Mouse (Mus musculus) spleen, adult 18-20 months (tissue): ENCODE measurements around the gene Ttc39b.
A peak's percentile ranks its signal among the peaks of the same experiment; 100 is the strongest.
"Not testable (repeated sequence)": the region's sequence is repeated elsewhere in the genome, so short reads cannot be mapped to it uniquely, and the experiment has no call there.

Experiments
- DNase-seq, 2 experiments: peaks; one replicate each; pipeline ENCODE4 v3.0.0; 2022; ENCODE audit warnings: mixed read lengths in 2 of 2

The Ttc39b gene

DNA sequence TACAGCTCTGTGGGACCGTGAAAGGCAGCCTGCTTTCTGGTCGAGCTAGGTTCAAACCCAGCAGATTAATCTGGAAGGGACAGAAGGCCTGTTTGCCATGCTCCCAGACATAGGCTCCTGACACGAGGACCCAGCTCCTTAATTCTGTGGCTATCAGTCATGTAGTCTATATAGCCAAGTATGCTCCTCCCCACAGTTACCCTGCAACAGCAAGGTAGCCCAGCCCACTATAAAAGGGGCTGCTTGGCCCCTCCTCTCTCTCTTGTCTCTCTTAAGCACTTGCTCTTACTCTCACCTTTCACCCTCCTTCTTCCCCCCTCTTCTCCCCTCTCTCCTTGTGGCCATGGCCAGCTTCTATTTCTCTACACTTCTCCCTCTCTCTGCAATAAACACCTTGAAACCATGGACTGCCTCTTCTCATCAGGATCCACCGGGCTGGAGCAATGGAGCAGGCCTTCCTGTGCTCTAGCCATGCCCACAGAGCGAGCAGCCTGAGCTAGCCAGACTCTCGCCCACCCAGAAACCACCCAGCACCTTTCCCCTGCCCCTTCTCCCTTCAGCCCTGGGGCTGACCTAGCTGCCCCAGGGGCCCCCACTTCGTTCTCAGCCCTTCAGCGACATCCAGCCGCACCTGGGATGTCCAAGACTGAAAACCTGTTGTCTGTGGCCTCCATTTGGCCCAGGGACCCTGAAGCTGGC, 51.0 kb downstream of the Ttc39b start:
- DNase-seq: no peak

- no peak for DNase-seq
These were observed 53.6 kb downstream of the Ttc39b start for GRCm38 (mm10) chr4:83270481-83270880.

DNA sequence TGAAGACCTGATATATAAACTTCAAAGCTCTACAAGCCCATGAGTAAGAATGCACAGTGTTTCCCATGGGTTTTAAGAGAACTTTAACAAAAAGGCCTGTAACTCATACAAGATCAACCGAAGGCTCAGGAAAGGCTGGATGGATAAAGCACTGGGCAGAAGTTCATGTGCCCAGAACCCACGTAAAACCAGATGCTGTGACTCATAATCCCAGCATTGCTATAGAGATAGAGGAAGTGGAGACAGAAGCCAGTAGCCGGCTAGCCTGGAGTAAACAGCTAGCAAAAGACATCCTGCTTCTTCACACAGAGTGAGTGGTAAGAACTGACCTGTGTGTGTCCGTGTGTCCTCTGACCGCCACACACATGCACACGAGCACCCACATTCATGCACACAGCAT, 54.4 kb downstream of the Ttc39b start:
- DNase-seq: no peak

DNA sequence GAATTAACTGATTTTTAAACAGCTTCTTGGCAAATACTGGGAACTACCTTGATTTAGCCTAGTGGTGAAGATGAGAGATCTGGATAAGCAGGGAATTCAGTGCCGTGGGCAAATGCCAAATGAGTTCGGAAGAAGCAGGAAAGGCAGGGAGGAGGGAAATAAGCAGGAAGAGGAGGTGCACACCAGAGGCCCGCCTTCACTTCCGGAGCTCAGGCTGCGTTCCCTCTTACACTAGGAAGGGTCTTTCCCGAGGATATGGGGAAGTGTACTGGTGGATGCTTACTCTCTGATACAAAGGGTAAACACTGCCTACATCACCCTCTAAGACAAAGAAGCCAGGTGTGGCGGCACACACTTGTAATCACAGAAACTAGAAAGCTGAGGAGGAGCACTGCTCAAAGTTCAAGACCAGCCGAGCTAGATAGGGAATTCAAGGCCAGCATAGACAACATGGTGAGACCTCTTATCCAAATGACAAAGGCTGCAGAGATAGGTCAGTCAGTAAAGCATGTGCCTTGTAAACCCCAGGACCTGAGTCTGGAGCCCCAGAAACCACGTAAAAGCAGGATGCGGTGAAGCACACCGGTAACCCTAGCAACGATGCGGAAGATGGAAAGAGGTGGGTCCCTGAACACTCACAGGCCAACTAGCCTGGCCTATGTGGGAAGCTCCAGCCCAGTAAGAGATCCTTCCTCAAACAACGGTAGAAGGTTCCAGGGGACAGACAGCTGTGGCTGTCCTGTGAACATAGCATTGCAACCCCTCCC, 57.9 kb downstream of the Ttc39b start:
- DNase-seq: no peak

- DNase-seq: no peak
These were observed 59.2 kb downstream of the Ttc39b start for GRCm38 (mm10) chr4:83264832-83265231.

DNA sequence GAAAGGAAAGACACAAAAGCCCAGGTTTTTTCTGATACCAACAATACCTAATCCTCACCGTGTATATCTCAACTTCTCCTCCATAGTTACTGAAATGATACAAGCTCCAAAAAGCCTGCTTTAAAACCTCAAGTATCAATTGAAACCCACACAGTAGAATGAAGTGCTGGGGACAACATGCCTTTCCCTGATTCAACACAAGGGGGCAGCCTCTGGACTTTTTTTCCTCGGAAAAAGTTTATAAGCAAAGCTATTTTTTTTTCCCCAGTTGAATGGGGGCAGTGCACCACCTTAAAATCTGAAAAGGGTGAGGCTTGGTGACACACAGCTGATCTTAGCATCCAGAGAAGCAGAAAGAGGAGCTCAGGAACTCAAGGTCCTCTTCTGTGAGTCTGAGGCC, 62.1 kb downstream of the Ttc39b start:
- DNase-seq: peak in 1 of 2 experiments; percentile 36

GRCm38 (mm10) chr4:83259690-83260089, 64.4 kb downstream of the Ttc39b start:
- DNase-seq: no peak

DNA sequence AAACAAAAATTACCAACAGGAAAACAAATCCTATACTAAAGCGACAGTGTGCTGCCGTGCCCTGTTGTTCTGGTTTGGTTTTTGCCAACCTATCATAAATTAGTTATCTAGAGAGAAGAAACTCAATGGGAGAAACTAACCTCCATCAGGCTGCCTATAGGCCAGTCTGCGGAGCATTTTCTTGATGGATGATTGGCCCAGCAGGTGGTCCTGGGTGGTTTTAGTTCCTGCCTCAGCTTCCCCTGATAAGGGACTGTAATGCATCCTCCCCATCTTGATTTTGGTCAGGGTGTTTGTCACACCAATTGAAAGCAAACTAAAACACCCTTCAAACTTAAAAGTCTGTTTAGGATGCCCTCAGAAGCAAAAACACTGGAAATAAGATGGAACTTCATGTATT, 65.8 kb downstream of the Ttc39b start:
- DNase-seq: no peak

DNA sequence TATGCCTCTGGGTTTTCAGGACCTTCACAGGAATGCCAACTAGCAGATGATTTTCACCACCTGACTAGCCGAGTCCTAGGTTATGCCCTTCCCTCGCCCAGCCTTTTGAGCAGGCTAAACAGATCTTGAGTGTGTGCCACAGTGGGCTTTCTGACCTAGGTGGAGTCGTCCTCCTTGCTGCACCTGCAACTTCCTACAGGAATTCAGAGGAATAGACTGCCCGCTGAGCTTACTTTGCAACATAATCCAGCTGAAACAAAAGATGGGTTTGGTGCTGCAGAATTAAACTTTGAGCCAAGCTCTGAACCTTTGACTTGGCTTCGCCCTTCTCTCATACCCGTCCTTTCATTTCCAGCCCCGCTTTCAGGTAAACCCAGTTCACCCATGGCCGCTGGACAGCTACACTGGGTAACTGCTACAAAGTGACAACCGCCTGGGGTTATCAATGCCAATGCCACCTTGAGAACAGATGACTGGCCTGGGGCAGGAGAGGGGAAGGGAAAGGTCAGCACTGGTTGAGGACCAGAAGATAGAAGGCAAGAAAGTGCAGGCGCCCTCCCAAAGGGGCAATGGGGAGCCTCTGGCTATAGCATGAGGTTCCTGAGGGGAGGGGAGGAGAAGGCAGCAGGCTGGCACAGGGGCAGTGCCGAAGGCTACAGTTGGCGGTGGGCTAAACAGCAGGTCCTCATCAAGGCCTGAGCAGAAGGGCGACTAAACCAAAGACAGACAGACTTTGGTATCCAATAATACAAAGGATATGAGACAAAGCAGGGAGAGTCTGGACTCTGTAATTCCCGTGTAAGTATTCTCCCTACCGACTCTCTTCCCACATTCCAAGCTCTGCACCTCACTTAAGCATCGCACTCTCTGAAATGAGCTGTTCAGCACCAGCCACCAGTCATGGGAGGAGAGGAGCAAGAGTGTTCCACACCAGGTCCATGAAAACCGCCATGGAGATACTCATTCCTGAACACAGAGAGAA, 66.5 kb downstream of the Ttc39b start:
- DNase-seq: no peak

GRCm38 (mm10) chr4:83256779-83257178, 67.3 kb downstream of the Ttc39b start:
- DNase-seq: no peak

DNA sequence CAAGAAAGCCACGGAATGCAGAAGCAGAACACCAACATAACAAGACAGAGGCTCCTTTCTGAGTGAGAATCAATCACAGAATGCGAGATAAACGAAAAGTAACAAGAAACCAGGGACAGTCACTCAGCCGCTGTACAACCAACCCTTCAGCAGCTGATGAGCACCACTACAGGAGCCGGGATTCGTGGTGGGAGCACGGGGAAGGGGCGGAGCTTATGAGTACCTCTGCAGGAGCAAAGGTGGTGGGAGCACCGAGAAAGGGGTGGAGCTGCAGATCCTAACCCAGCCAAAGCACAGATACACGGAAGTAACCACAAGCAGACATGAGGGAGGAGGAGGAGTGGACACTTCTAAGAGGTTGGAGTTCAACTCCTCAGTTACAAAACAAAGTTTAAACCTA, 69.1 kb downstream of the Ttc39b start:
- no peak for DNase-seq

- no peak for DNase-seq
These were observed 70.4 kb downstream of the Ttc39b start for GRCm38 (mm10) chr4:83253679-83254078.

DNA sequence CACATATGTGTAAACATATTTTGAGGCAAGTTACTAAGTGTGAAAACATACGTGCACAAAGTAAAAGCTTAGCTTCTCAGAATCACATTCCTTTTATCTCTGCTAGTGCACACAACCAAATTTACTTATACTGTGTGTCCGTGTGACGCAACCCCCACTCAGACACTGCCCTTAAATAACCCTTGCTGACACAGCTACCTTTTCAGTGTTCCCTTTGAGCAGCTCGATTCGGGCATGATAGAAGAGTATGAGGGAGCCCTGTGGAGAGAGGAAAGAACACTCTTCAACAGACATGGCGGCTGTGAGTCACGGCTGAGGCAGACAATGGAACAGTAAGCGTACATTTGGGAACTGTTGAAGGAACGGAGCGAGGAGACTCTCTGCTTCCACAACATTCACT, 80.3 kb downstream of the Ttc39b start:
- no peak for DNase-seq

- no peak for DNase-seq
These were observed 82.4 kb downstream of the Ttc39b start for GRCm38 (mm10) chr4:83241630-83242029.

DNA sequence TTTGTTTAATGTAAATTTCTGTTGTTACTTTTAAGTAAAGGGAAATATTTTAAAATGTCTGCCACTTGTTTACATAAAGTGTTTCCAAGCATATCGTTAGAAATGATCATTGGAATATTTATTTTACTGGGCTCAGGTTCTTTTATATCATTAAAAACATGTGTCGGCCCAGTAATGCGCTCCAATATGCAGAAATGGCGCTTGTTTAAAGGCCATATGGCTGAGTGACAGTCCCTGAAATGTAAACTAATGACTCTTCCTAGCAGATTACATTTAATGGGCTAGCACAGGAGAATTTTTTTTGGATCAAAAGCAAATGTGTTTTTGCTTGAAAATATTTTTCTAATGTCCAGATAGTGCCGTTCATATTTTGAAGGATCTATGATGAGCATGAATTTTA, 86.4 kb downstream of the Ttc39b start:
- DNase-seq: no peak

- not testable (repeated sequence) for DNase-seq
These were observed 88.8 kb downstream of the Ttc39b start for GRCm38 (mm10) chr4:83235304-83235703.

GRCm38 (mm10) chr4:83234739-83235138, 89.3 kb downstream of the Ttc39b start:
- DNase-seq: no peak

- DNase-seq: no peak
These were observed 89.9 kb downstream of the Ttc39b start for GRCm38 (mm10) chr4:83234132-83234531.

DNA sequence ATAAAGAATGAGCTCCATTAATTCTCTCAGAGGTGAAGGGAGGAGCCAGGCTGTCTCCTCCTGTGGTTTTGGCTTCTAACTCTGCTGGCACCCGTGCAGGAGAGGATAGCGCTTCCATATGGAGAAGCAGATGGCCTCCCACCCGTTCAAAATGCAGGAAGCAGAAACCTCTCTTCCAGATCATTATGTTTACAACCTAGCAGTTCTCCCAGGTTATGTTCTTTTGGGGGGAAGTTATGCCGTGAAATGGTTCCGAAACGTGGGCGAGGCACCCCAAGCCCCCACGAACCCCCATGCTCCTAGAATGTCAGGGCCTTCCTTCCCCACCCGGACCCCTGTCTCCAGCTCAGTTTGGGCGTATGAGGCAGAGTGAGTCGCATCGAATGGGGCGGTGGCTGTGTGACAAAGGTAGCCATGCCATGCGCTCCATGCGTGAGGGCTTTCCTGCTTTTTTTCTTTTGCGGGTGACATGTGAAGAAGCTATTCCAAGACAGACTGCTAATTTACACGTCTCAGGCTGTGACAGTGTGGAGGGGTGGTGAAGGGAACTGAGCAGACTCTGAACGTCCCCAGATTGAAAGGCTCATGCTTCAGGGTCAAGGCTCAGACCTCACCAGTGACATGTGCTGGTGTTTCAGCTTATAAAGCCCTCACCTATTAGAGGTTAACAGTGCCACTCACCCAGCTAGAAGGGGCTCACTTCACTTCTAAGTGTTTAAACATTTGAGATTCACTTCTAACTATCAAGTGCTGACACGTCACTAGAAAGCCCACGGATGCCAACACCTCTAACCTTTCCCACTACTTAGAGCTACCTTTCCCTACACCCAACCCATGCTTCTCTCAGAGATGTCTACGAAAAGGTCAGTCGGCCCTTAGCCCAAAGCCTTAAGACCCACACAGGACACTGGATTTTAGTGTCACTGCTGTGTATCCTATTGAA, 90.6 kb downstream of the Ttc39b start:
- DNase-seq: no peak

GRCm38 (mm10) chr4:83232315-83232880, 91.7 kb downstream of the Ttc39b start:
- DNase-seq: no peak

DNA sequence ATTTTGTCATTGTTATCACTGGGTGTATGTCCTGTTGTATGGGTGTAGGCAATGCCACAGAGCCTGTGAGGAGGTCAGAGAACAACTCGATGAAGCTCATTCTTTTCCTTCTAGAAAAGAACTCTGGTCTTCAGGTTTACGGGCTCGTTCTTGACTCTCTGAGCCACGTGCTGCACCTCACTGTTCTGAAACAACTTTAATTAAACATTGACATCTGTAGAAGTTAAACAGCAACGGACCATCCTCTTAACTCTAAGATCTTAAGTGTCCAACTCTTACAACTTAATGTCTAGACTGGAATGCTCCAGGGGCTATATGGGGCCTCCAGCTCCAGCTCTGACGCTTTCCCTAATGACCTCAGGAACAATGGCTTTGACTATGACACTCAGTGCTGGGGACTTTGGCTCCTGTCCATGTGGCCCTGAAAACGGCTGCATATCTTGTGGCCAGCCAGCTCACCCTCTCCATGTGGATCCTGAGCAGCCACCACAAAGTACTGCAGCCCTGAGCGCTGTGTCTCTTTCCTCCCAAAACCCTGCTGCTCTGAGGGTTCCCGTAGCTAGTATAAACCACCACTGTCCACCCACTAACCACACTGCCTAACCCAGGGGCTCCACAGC, 95.3 kb downstream of the Ttc39b start:
- DNase-seq: no peak
